Mouse (Mus musculus) layer of hippocampus, postnatal 36 days (tissue): Measurements from ENCODE around the gene Epo. TPM values are rescaled to one million over a fixed set of nuclear protein-coding genes. Genes with fewer than 3 reads are reported as not detected.
A peak's percentile ranks its signal among the peaks of the same experiment; 100 is the strongest.

Source experiments
- DNase-seq, 2 experiments: peaks; one replicate each; pipeline ENCODE4 v3.0.0; 2022
- total RNA-seq, 2 experiments: library from RNA; stranded (reverse); gene quantifications; 2 replicates each; pipeline ENCODE4 v1.2.3; 2021

The Epo gene
- total RNA-seq, 2 experiments from 2014 or later = not detected

- DNase-seq = no peak
Measured at GRCm38 (mm10) chr5:137519691-137520550, 13.1 kb downstream of the Epo start.

- DNase-seq = no peak
Measured at GRCm38 (mm10) chr5:137518436-137518835, 14.6 kb downstream of the Epo start, which contains the start of gene Gigyf1. Gene Gigyf1, plus strand, starts transcription at chr5:137518548.

- DNase-seq = no peak
Measured at GRCm38 (mm10) chr5:137514811-137515210, 18.2 kb downstream of the Epo start.

GRCm38 (mm10) chr5:137513951-137514721 lies 18.9 kb downstream of the Epo start:
- no peak for DNase-seq

GRCm38 (mm10) chr5:137512847-137513794 lies 19.9 kb downstream of the Epo start:
- DNase-seq = no peak

- no peak for DNase-seq
Measured at GRCm38 (mm10) chr5:137511706-137512105, 21.3 kb downstream of the Epo start.

- DNase-seq = no peak
Measured at GRCm38 (mm10) chr5:137510573-137511390, 22.3 kb downstream of the Epo start.

GRCm38 (mm10) chr5:137510014-137510501 lies 23.0 kb downstream of the Epo start:
- peak; percentile 76 to 82 for DNase-seq

GRCm38 (mm10) chr5:137504041-137504440 lies 29.0 kb downstream of the Epo start:
- DNase-seq = no peak

GRCm38 (mm10) chr5:137502667-137503110 lies 30.4 kb downstream of the Epo start:
- no peak for DNase-seq

- DNase-seq = peak; percentile 99
Measured at GRCm38 (mm10) chr5:137501709-137502666, 31.1 kb downstream of the Epo start, which contains the start of gene Pop7. Gene Pop7, minus strand, starts transcription at chr5:137502518.

- no peak for DNase-seq
Measured at GRCm38 (mm10) chr5:137500186-137500585, 32.9 kb downstream of the Epo start.

GRCm38 (mm10) chr5:137493831-137494230 lies 39.2 kb downstream of the Epo start:
- DNase-seq = peak in 1 of 2 experiments; percentile 36

GRCm38 (mm10) chr5:137491559-137491958 lies 41.5 kb downstream of the Epo start:
- DNase-seq = peak; percentile 44 to 56

- DNase-seq = no peak
Measured at GRCm38 (mm10) chr5:137487616-137488015, 45.4 kb downstream of the Epo start.

GRCm38 (mm10) chr5:137485851-137486155 lies 47.2 kb downstream of the Epo start:
- DNase-seq = no peak

- no peak for DNase-seq
Measured at GRCm38 (mm10) chr5:137485071-137485850, 47.8 kb downstream of the Epo start.

- DNase-seq = peak in 1 of 2 experiments; percentile 13
Measured at GRCm38 (mm10) chr5:137481897-137482296, 51.1 kb downstream of the Epo start.

GRCm38 (mm10) chr5:137481138-137481537 lies 51.9 kb downstream of the Epo start:
- DNase-seq = peak; percentile 74 to 77
